Mouse (Mus musculus) heart, embryonic 11.5 days (tissue): ENCODE results near the gene Bscl2. TPM values are rescaled to one million over a fixed set of nuclear protein-coding genes. Genes with fewer than 3 reads are reported as not detected.
A peak's percentile ranks its signal among the peaks of the same experiment; 100 is the strongest.
"Not testable (repeated sequence)": the region's sequence is repeated elsewhere in the genome, so short reads cannot be mapped to it uniquely, and the experiment has no call there.

ENCODE experiments used
- ATAC-seq: fragments of 200-750 bp; cut with Nextera tagmentation; replicated peaks from 2 replicates; pipeline ENCODE4 v1.8.0; 2017; ENCODE audit warnings: moderate library complexity; ENCODE audit not compliant: insufficient number of reproducible peaks, low FRiP score, low TSS enrichment
- H3K27ac ChIP-seq: fragments of 300-500 bp; sonication (generic); 2 replicates; pipeline ENCODE4 v1.5.1; 2014; ENCODE audit warnings: mild to moderate bottlenecking, low read depth, low read length
- H3K27me3 ChIP-seq: fragments of 300-500 bp; sonication (generic); 2 replicates; pipeline ENCODE4 v1.6.1; 2014; ENCODE audit warnings: mild to moderate bottlenecking, low read length, mixed read lengths; ENCODE audit not compliant: control insufficient read depth, insufficient read depth
- H3K36me3 ChIP-seq: fragments of 300-500 bp; sonication (generic); 2 replicates; pipeline ENCODE4 v1.6.1; 2014; ENCODE audit warnings: mild to moderate bottlenecking, low read length, moderate library complexity, mixed read lengths; ENCODE audit not compliant: control insufficient read depth, insufficient read depth
- H3K4me1 ChIP-seq: fragments of 300-500 bp; sonication (generic); 2 replicates; pipeline ENCODE4 v1.6.1; 2014; ENCODE audit warnings: low read length; ENCODE audit not compliant: control insufficient read depth, insufficient read depth
- H3K4me2 ChIP-seq: fragments of 300-500 bp; sonication (generic); 2 replicates; pipeline ENCODE4 v1.6.1; 2014; ENCODE audit warnings: mild to moderate bottlenecking, moderate library complexity
- H3K4me3 ChIP-seq: fragments of 300-500 bp; sonication (generic); 2 replicates; pipeline ENCODE4 v1.5.1; 2014; ENCODE audit warnings: low read depth, low read length
- H3K9ac ChIP-seq: fragments of 300-500 bp; sonication (generic); 2 replicates; pipeline ENCODE4 v1.6.1; 2014; ENCODE audit warnings: mild to moderate bottlenecking, low read depth, low read length, moderate library complexity
- H3K9me3 ChIP-seq: fragments of 300-500 bp; sonication (generic); replicated peaks from 2 replicates; pipeline ENCODE4 v1.6.1; 2016; ENCODE audit warnings: low read length; ENCODE audit not compliant: control insufficient read depth
- WGBS: fragments of 180-500 bp; shearing (Covaris S2); extraction: QIAGEN DNeasy Blood & Tissue Kit; methylation state at CpG from one replicate; pipeline ENCODE4 v1.1.7; 2014; ENCODE audit not compliant: insufficient replicate concordance; 5-methylcytosine and 5-hydroxymethylcytosine counted together
- polyA plus RNA-seq: library from polyadenylated mRNA; unstranded; fragments of >200 nt; fragmentation: Nextera tagmentation; extraction: Ambion mirVana; gene quantifications from 2 replicates; pipeline ENCODE4 v1.2.1, GENCODE M21; 2014

Gene Bscl2
- polyA plus RNA-seq, 1 experiment from 2014 or later = 41.7 TPM

DNA sequence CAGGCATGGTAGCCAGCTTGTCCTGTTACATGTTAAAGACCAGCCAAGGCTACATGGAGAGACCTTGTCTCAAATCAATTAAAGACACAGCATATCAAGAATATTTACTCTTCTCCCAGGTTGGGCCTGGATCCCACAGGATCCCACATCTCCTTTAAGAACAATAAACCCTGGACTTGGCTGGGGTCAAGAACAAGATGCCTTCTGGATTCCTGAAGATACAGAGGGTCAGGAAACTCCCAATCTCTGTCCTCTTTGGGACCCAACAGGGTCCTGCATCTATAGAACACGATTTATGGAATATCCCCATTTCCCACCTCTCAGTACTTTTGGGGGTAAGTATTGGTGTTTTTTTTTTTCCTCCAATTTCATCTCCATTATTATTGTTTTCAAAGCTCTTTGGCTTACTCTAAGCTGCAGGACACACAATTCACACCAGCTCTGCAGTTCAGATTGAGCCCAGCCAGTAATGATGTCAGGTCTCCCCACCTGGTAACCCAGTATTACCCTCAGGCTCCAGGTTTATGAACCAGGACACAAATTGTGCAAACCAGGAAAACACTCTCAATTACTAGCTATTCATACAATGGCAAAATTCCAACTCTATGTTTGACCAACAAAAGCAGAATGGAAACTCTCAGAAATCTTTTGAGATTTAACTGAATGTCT is 49.8 kb downstream of the Bscl2 start:
- no peak overlapping the region for H3K4me3 ChIP-seq
- H3K4me2 ChIP-seq = peak overlapping the region; percentile 87; the same call in 1 of the 2 replicates
- WGBS = 64% methylated on average over 1 of the region's 1 CpGs
- ATAC-seq = no peak
- H3K9ac ChIP-seq = peak overlapping the region; percentile 88; the same call in 1 of the 2 replicates
- H3K27me3 ChIP-seq = no peaks in the 10 kb centered on the region
- H3K27ac ChIP-seq = peak overlapping the region; percentile 84; the same call in 1 of the 2 replicates
- H3K36me3 ChIP-seq = 0 out of 2 replicates have a peak, but pooled peaks cover 2% of the 10 kb centered on the region
- H3K4me1 ChIP-seq = 0 out of 2 replicates have a peak, but pooled peaks cover 6% of the 10 kb centered on the region
- H3K9me3 ChIP-seq = no peaks in the 10 kb centered on the region

DNA sequence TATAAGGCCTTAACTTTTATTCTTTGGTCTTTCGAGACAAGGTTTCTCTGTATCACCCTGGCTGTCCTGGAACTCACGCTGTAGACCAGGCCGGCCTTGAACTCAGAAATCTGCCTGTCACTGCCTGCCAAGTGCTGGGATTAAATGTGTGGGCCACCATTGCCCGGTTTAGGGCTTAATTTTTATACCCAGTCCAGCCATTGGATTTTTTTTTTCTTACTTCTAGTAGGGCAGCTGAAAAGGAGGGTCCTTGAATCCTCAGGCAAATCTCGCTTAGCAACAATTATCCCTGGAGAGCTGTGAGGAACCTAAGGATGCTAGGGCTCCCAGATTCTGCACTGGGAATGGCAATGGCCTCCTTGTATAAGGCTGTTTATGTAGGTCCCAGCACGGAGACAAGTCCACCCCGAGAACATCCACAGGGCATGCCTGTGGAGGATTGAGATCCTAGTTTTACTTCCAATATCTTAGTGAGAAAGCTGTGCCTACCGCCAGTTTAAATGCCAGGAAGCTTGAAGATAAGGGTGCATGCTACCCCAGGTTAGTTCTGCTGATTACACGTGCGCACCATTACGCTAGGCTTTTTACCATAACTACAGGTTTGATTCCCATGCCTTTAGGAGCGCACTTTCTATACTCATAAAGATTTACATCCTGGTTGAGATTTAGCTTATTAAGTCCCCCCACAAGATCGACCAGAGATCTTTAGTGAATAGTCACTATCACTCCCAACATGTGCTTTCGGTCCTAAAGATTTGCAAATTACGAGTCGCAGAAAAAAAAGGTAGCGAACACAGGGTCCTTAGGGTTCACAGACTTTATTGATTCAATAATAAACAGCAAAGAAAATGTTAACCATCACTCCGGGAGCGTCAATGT is 50.6 kb downstream of the Bscl2 start:
- Histone ChIP-seq H3K9me3 (no peaks in the 10 kb centered on the region), H3K27ac (peak overlapping the region; percentile 84), H3K27me3 (no peaks in the 10 kb centered on the region), H3K4me2 (peak overlapping the region; percentile 87), H3K4me1 (0 out of 2 replicates have a peak, but pooled peaks cover 6% of the 10 kb centered on the region), H3K9ac (peak overlapping the region; percentile 88), H3K4me3 (peak overlapping the region; percentile 75), H3K36me3 (0 out of 2 replicates have a peak, but pooled peaks cover 2% of the 10 kb centered on the region)
- 17% methylated on average over 19 of the region's 19 CpGs for WGBS
- no peak for ATAC-seq

DNA sequence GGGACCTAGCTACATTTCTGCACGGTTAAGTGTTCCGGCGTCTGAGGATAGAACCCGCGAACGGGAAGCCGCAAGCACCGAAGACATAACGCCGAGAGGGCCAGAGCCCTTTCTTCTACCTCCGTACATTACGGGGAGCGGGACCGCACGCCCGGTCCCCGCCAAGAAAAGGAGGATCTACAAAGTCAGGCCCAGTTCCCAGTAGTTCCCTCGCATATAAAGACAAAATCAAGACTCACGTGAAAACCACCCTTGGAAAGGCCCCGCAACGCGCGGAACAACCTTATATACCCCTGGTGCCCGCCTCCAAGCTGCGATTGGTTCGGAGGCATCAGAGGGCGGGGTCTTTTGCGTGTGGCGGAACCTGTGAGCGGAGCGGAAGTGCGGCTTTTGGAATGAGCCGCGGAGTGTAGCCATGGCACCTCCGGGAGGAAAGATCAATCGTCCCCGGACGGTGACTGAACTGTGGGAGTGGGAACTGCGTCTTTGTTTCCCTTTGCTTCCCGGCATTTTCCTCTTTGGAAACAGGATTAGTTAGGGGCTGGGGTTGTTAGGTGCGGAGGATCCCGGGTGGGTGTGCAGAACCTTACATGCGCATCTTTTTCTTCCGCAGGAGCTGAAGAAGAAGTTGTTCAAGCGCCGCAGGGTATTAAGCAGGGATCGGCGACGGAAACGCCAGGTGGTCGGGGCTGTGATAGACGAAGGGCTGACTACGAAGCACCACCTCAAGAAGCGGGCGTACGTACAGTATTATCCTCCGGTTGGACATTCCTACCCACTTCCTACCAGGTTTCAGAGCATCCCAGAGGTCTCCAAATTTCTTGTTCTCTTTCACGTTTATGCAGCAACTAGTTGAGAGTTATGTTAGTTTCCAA is 51.5 kb downstream of the Bscl2 start, which contains the start of the genes 1810009A15Rik and Gm49416:
Gene 1810009A15Rik, plus strand, starts transcription at position 343 of the 875 bp plus-strand sequence.
Gene Gm49416, plus strand, starts transcription at position 416 of the 875 bp plus-strand sequence.
- H3K4me2 ChIP-seq = peak within 1 kb of the TSS; percentile 87
- peak within 1 kb of the TSS; percentile 75 for H3K4me3 ChIP-seq
- H3K9me3 ChIP-seq = no peaks in the 10 kb centered on the region
- 0 out of 2 replicates have a peak, but pooled peaks cover 6% of the 10 kb centered on the region for H3K4me1 ChIP-seq
- peak; percentile 91 for ATAC-seq
- peak within 1 kb of the TSS; percentile 90 for H3K9ac ChIP-seq
- H3K36me3 ChIP-seq = 0 out of 2 replicates have a peak, but pooled peaks cover 2% of the 10 kb centered on the region
- H3K27me3 ChIP-seq = no peaks in the 10 kb centered on the region
- H3K27ac ChIP-seq = peak within 1 kb of the TSS; percentile 84
- WGBS = under 1% methylated on average over 58 of the region's 58 CpGs

DNA sequence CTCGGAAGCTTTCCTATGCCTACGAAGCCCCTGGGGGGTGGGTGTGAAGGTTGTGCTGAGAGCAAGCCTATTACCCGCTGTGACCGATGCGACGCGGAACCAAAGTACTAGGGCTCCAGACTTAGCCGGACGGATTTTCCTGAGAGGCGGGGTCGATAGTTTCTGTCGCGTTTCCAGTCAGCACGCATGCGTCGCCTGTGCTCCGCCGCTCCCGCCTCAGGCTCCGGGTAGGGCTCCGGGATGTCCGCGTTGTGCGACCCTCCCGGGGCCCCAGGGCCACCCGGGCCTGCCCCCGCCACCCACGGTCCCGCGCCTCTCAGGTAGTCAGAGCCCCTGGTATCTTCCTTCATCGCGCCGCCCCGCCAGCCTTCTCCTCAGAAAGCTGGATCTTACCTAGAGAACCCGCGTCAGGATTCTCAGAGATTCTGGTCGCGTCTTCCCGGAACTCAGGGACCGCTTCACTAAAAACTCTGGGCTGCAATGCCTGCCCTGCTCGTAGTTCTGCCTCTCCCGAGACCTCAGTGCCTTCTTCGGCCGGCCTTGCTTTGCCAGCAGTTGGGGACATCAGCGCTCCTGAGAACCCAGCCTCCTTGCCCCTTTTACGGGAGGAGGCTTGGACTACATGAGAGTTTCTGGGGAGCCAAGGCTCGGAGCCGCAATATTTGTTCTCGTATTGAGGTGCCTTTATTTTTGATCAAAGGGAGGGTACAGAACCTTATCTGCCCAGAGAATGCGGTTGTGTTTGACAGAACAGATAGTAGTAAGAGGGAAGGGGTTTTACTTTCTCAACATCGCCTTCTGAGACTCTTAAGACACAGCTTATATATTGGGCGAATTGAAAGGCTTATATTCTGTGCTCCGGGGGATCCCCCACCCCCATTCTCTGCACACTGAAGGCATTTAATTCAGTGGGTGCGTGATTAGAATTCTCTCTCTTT is 55.8 kb downstream of the Bscl2 start, which contains the start of gene Ints5:
Gene Ints5, plus strand, starts transcription at position 177 of the 938 bp plus-strand sequence.
- Histone ChIP-seq H3K27me3 (no peaks in the 10 kb centered on the region), H3K4me1 (peaks cover 11% of the 10 kb centered on the region), H3K4me3 (peak within 1 kb of the TSS; percentile 83), H3K27ac (peak within 1 kb of the TSS; percentile 79), H3K4me2 (peak within 1 kb of the TSS; percentile 93), H3K9ac (peak within 1 kb of the TSS; percentile 92), H3K9me3 (no peaks in the 10 kb centered on the region), H3K36me3 (0 out of 2 replicates have a peak, but pooled peaks cover 13% of the 10 kb centered on the region)
- ATAC-seq = peak; percentile 60; the same call in 1 of the 2 replicates
- WGBS = 2% methylated on average over 54 of the region's 54 CpGs

DNA sequence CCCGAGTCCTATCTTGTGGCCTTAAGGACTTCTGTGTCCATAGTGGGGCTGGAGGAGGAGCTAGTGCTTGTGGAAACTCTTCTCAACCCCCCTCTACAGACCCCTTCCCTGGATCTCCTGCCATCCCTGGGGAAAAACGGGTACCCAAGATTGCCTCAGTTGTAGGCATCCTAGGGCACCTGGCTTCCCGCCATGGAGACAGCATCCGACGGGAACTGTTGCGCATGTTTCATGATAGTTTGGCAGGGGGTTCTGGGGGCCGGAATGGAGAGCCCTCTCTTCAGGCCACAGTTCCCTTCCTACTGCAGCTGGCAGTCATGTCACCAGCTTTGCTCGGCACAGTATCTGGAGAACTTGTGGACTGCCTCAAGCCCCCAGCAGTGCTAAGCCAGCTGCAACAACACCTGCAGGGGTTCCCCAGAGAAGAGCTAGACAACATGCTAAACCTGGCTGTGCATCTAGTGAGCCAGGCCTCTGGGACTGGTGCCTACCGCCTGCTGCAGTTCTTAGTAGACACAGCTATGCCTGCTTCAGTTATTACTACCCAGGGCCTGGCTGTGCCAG is 58.2 kb downstream of the Bscl2 start:
- 95% methylated on average over 9 of the region's 9 CpGs for WGBS
- H3K4me2 ChIP-seq = no peak overlapping the region
- H3K36me3 ChIP-seq = 0 out of 2 replicates have a peak, but pooled peaks cover 13% of the 10 kb centered on the region
- ATAC-seq = no peak
- no peaks in the 10 kb centered on the region for H3K9me3 ChIP-seq
- H3K9ac ChIP-seq = no peak overlapping the region
- peaks cover 14% of the 10 kb centered on the region for H3K4me1 ChIP-seq
- no peaks in the 10 kb centered on the region for H3K27me3 ChIP-seq
- H3K4me3 ChIP-seq = no peak overlapping the region
- no peak overlapping the region for H3K27ac ChIP-seq

DNA sequence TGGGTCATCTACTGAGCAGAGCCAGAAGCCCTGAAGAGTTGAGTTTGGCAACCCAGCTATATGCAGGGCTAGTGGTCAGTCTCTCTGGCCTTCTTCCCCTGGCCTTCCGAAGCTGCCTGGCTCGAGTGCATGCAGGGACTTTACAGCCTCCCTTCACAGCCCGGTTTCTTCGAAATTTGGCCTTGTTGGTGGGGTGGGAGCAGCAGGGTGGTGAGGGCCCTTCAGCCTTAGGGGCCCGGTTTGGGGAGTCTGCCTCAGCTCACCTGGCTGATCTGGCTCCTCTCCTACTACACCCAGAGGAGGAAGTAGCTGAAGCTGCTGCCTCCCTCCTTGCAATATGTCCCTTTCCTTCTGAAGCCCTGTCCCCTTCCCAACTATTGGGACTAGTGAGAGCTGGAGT is 59.0 kb downstream of the Bscl2 start:
- H3K9me3 ChIP-seq, ATAC-seq, H3K4me3 ChIP-seq, H3K27ac ChIP-seq, H3K4me2 ChIP-seq, H3K27me3 ChIP-seq, H3K9ac ChIP-seq: not testable (repeated sequence)
- 86% methylated on average over 5 of the region's 5 CpGs for WGBS
- peaks cover 14% of the 10 kb centered on the region for H3K4me1 ChIP-seq
- 0 out of 2 replicates have a peak, but pooled peaks cover 11% of the 10 kb centered on the region for H3K36me3 ChIP-seq
